In genomic region chr11:113469919-113470785, GRCm38 (mm10) we compare ENCODE assay signal across 14 mouse cellular contexts.
DNase-seq lines count a peak whose midpoint lies in the region; ATAC-seq lines count a peak whose summit lies in the region.
"Had no signal": no experiment of that assay in that cellular context is flagged by ENCODE, and none has a peak within 500 bp of the region (broad histone marks: within the 10 kb centered on the region; RNA-seq: fewer than 3 reads in every experiment).

No protein-coding gene starts in this region.

- DNase-seq in embryonic facial prominence, embryonic 10.5 days (ENCODE audit: low spot score) = no peak
- DNase-seq in right cerebral cortex, adult 18-20 months = peak; percentile 51
- no peak for DNase-seq in right cerebral cortex, postnatal 14 days
- DNase-seq in thymus, postnatal 4 days = peak; percentile 60
- no peak for DNase-seq in natural killer cell, adult 2 months (ENCODE audit: low spot score in 2 of 2)
- DNase-seq: cerebellum, postnatal 10 days; heart, adult 11 months; kidney, postnatal 10 days had no signal

- no peak overlapping the region for H3K4me2 ChIP-seq in embryonic facial prominence, embryonic 13.5 days
- H3K4me2 ChIP-seq in heart, embryonic 11.5 days = no peak overlapping the region
- H3K4me2 ChIP-seq: lung, embryonic 15.5 days had no signal

- H3K36me3 ChIP-seq in embryonic facial prominence, embryonic 13.5 days = no peaks in the 10 kb centered on the region
- no peaks in the 10 kb centered on the region for H3K36me3 ChIP-seq in embryonic facial prominence, embryonic 10.5 days (replicated peaks)
- H3K36me3 ChIP-seq in heart, embryonic 11.5 days (ENCODE audit: control insufficient read depth, insufficient read depth, low read length) = no peaks in the 10 kb centered on the region
- H3K36me3 ChIP-seq: lung, embryonic 15.5 days had no signal

- H3K4me3 ChIP-seq in embryonic facial prominence, embryonic 13.5 days = no peak overlapping the region
- H3K4me3 ChIP-seq in embryonic facial prominence, embryonic 10.5 days = no peak overlapping the region
- H3K4me3 ChIP-seq in heart, embryonic 11.5 days (ENCODE audit: low read depth, low read length) = no peak overlapping the region
- H3K4me3 ChIP-seq: lung, embryonic 15.5 days had no signal

- H3K27ac ChIP-seq in embryonic facial prominence, embryonic 13.5 days = 0 out of 2 replicates have a peak overlapping the region, but pooled peaks have one; percentile 33
- no peak overlapping the region for H3K27ac ChIP-seq in embryonic facial prominence, embryonic 10.5 days (replicated peaks)
- H3K27ac ChIP-seq in heart, embryonic 11.5 days (ENCODE audit: low read depth, low read length) = no peak overlapping the region
- H3K27ac ChIP-seq: lung, embryonic 15.5 days had no signal

- no peaks in the 10 kb centered on the region for H3K9me3 ChIP-seq in embryonic facial prominence, embryonic 13.5 days
- H3K9me3 ChIP-seq in embryonic facial prominence, embryonic 10.5 days = no peaks in the 10 kb centered on the region
- no peaks in the 10 kb centered on the region for H3K9me3 ChIP-seq in heart, embryonic 11.5 days (replicated peaks; ENCODE audit: control insufficient read depth, low read length)
- H3K9me3 ChIP-seq: lung, embryonic 15.5 days had no signal

- no peaks in the 10 kb centered on the region for H3K27me3 ChIP-seq in embryonic facial prominence, embryonic 13.5 days
- H3K27me3 ChIP-seq in embryonic facial prominence, embryonic 10.5 days (replicated peaks; ENCODE audit: low read depth, poor library complexity, severe bottlenecking) = no peaks in the 10 kb centered on the region
- H3K27me3 ChIP-seq in heart, embryonic 11.5 days (ENCODE audit: control insufficient read depth, insufficient read depth, low read length) = no peaks in the 10 kb centered on the region
- H3K27me3 ChIP-seq: lung, embryonic 15.5 days had no signal

- ATAC-seq in embryonic facial prominence, embryonic 13.5 days (ENCODE audit: insufficient number of reproducible peaks, insufficient read depth, low FRiP score, low TSS enrichment, low read depth) = no peak
- ATAC-seq in granulocyte monocyte progenitor cell, adult 5-6 weeks (replicated peaks; ENCODE audit: poor library complexity, severe bottlenecking) = peak; percentile 79
- no peak for ATAC-seq in heart, embryonic 11.5 days (replicated peaks; ENCODE audit: insufficient number of reproducible peaks, low FRiP score, low TSS enrichment)
- ATAC-seq: activated CD4-positive, CD25-positive, alpha-beta regulatory T cell, adult 4 months; hindbrain, embryonic 16.5 days had no signal

- H3K4me1 ChIP-seq in embryonic facial prominence, embryonic 13.5 days = peaks cover 16% of the 10 kb centered on the region
- peaks cover 58% of the 10 kb centered on the region for H3K4me1 ChIP-seq in embryonic facial prominence, embryonic 10.5 days
- H3K4me1 ChIP-seq in heart, embryonic 11.5 days (ENCODE audit: control insufficient read depth, insufficient read depth, low read length) = no peaks in the 10 kb centered on the region

- WGBS in embryonic facial prominence, embryonic 13.5 days = 63% methylated on average over 17 of the region's 17 CpGs
- WGBS in embryonic facial prominence, embryonic 10.5 days = 79% methylated on average over 17 of the region's 17 CpGs
- 69% methylated on average over 17 of the region's 17 CpGs for WGBS in heart, embryonic 11.5 days (ENCODE audit: insufficient replicate concordance)

- H3K9ac ChIP-seq in embryonic facial prominence, embryonic 13.5 days = no peak overlapping the region
- H3K9ac ChIP-seq in heart, embryonic 11.5 days (ENCODE audit: low read depth, low read length) = no peak overlapping the region
- H3K9ac ChIP-seq: lung, embryonic 15.5 days had no signal

Comparison
In these comparisons a context has a peak if more than half of its experiments do, and no peak if none do; other contexts are left out.
1. DNase-seq: peak in right cerebral cortex, adult 18-20 months (single experiment) and thymus, postnatal 4 days (single experiment); none in embryonic facial prominence, embryonic 10.5 days (single experiment), right cerebral cortex, postnatal 14 days (single experiment) and natural killer cell, adult 2 months (0 of 2).